Mouse (Mus musculus) heart, embryonic 13.5 days (tissue): Measurements from ENCODE around the gene Tekt1. TPM values are rescaled to one million over a fixed set of nuclear protein-coding genes. Genes with fewer than 3 reads are reported as not detected.

Experiments used
- ATAC-seq: fragments of 200-750 bp; cut with Nextera tagmentation; 2 replicates; pipeline ENCODE4 v1.8.0; 2017; ENCODE audit warnings: moderate TSS enrichment; ENCODE audit not compliant: insufficient number of reproducible peaks, low FRiP score, low TSS enrichment; ENCODE audit errors: extremely low read depth
- H3K27ac ChIP-seq: fragments of 300-500 bp; sonication (generic); replicated peaks from 2 replicates; pipeline ENCODE4 v1.5.1; 2015; ENCODE audit warnings: moderate library complexity, mild to moderate bottlenecking, inconsistent platforms
- H3K27me3 ChIP-seq: fragments of 300-500 bp; sonication (generic); replicated peaks from 2 replicates; pipeline ENCODE4 v1.6.1; 2015; ENCODE audit warnings: mild to moderate bottlenecking, inconsistent platforms
- H3K36me3 ChIP-seq: fragments of 300-500 bp; sonication (generic); 2 replicates; pipeline ENCODE4 v1.6.1; 2015; ENCODE audit warnings: mild to moderate bottlenecking, inconsistent platforms
- H3K4me1 ChIP-seq: fragments of 300-500 bp; sonication (generic); 2 replicates; pipeline ENCODE4 v1.6.1; 2015; ENCODE audit warnings: inconsistent platforms
- H3K4me2 ChIP-seq: fragments of 300-500 bp; sonication (generic); 2 replicates; pipeline ENCODE4 v1.6.1; 2015; ENCODE audit warnings: inconsistent platforms, mild to moderate bottlenecking, moderate library complexity
- H3K4me3 ChIP-seq: fragments of 300-500 bp; sonication (generic); 2 replicates; pipeline ENCODE4 v1.5.1; 2015; ENCODE audit warnings: moderate library complexity, mild to moderate bottlenecking, inconsistent platforms
- H3K9ac ChIP-seq: fragments of 300-500 bp; sonication (generic); 2 replicates; pipeline ENCODE4 v1.6.1; 2015; ENCODE audit warnings: inconsistent platforms, mild to moderate bottlenecking, moderate library complexity
- H3K9me3 ChIP-seq: fragments of 300-500 bp; sonication (generic); 2 replicates; pipeline ENCODE4 v1.6.1; 2016; ENCODE audit warnings: inconsistent platforms
- WGBS: fragments of 180-500 bp; shearing (Covaris S2); methylation state at CpG from one replicate; pipeline ENCODE4 v1.1.7; 2015; ENCODE audit warnings: mixed read lengths; 5-methylcytosine and 5-hydroxymethylcytosine counted together
- microRNA-seq: library from miRNA; unstranded; fragments of <30 nt; microRNA quantifications from one replicate; pipeline ENCODE4, GENCODE M21; 2016
- polyA plus RNA-seq: library from polyadenylated mRNA; unstranded; fragments of >200 nt; fragmentation: Nextera tagmentation; extraction: Ambion mirVana; gene quantifications from 2 replicates; pipeline ENCODE4 v1.2.1, GENCODE M21; 2015

Tekt1 gene
- polyA plus RNA-seq, 1 experiment from 2014 or later, result 0.47 TPM

GRCm38 (mm10) chr11:72308982-72309381 lies 53.3 kb downstream of the Tekt1 start:
- WGBS, result 12% methylated on average over 2 of the region's 2 CpGs
- no peak overlapping the region for H3K4me3 ChIP-seq
- ATAC-seq, result peak; percentile 5; the same call in 1 of the 2 replicates
- H3K9me3 ChIP-seq, result no peaks in the 10 kb centered on the region
- H3K4me1 ChIP-seq, result peaks cover 12% of the 10 kb centered on the region
- no peak overlapping the region for H3K9ac ChIP-seq
- no peak overlapping the region for H3K4me2 ChIP-seq
- H3K27ac ChIP-seq, result no peak overlapping the region
- H3K27me3 ChIP-seq, result peaks cover 16% of the 10 kb centered on the region
- no peaks in the 10 kb centered on the region for H3K36me3 ChIP-seq

- Histone ChIP-seq H3K4me1 (peaks cover 10% of the 10 kb centered on the region), H3K4me2 (no peak overlapping the region), H3K4me3 (no peak overlapping the region), H3K36me3 (no peaks in the 10 kb centered on the region), H3K27me3 (peaks cover under 1% of the 10 kb centered on the region), H3K9ac (no peak overlapping the region), H3K9me3 (no peaks in the 10 kb centered on the region), H3K27ac (no peak overlapping the region)
- WGBS, result 83% methylated on average over 5 of the region's 5 CpGs
- ATAC-seq, result no peak
Observed at GRCm38 (mm10) chr11:72307461-72307860, 54.8 kb downstream of the Tekt1 start.

GRCm38 (mm10) chr11:72302230-72302629 lies 60.0 kb downstream of the Tekt1 start:
- WGBS, result 59% methylated on average over 7 of the region's 7 CpGs
- Histone ChIP-seq H3K27me3 (no peaks in the 10 kb centered on the region), H3K9me3 (no peaks in the 10 kb centered on the region), H3K9ac (peak overlapping the region; percentile 57; the same call in 1 of the 2 replicates), H3K36me3 (no peaks in the 10 kb centered on the region), H3K4me3 (peak overlapping the region; percentile 38; the same call in 1 of the 2 replicates), H3K4me2 (peak overlapping the region; percentile 60), H3K27ac (peak overlapping the region; percentile 53), H3K4me1 (peaks cover 12% of the 10 kb centered on the region)
- no peak for ATAC-seq

DNA sequence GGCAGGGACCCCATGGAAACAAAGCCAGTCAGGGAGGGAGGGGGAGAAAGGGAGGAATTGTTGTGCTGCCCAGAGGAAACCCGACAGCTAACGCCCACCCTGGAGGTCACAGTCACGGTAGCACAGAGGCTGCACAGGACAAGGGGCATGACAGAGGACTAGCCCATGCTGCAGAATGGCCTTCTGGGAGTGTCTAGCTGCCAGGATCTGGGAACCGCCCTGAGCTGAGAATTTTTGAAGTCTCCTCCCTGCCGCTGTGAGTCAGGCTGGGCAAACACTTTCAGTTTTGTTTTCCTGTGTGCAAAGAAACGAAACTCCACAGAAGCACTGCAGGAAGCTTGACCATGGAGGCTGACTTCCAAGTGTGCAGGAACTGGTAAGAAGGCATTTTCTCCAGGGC lies 60.9 kb downstream of the Tekt1 start, which contains the start of gene Xaf1:
Xaf1 (plus strand) TSS at position 296 of the 400 bp plus-strand sequence.
- Histone ChIP-seq H3K27ac (peak within 1 kb of the TSS; percentile 53), H3K27me3 (no peaks in the 10 kb centered on the region), H3K9ac (peak within 1 kb of the TSS; percentile 57), H3K4me2 (peak within 1 kb of the TSS; percentile 60), H3K9me3 (no peaks in the 10 kb centered on the region), H3K36me3 (no peaks in the 10 kb centered on the region), H3K4me3 (peak within 1 kb of the TSS; percentile 38), H3K4me1 (peaks cover 12% of the 10 kb centered on the region)
- WGBS, result 16% methylated on average over 6 of the region's 6 CpGs
- no peak for ATAC-seq

Small RNA genes within 50 kb of the gene (microRNA-seq; reads per million reads assigned to microRNA genes)
- not detected for gene Mir6338

Other genes with a start within 250 kb of the Tekt1 start
- 0.10 and 0.12 TPM in 2 replicates for gene Pitpnm3, start 226.7 kb downstream of the Tekt1 start, polyA plus RNA-seq
- gene Gm43951, start 155.6 kb downstream of the Tekt1 start, polyA plus RNA-seq, result 0.16 and 0.17 TPM in 2 replicates
- gene 4933427D14Rik, start 155.0 kb downstream of the Tekt1 start, polyA plus RNA-seq, result 7.7 and 7.8 TPM in 2 replicates
- 137 and 155 TPM in 2 replicates for gene Txndc17, start 154.9 kb downstream of the Tekt1 start, polyA plus RNA-seq
- gene Med31, start 146.8 kb downstream of the Tekt1 start, polyA plus RNA-seq, result 28.3 and 31.7 TPM in 2 replicates
- 0.11 and 0.12 TPM in 2 replicates for gene Slc13a5, start 95.2 kb downstream of the Tekt1 start, polyA plus RNA-seq
- gene Xaf1, start 60.8 kb downstream of the Tekt1 start, polyA plus RNA-seq, result 5.7 and 6.8 TPM in 2 replicates
- not detected in 2 replicates for gene Fbxo39, start 48.0 kb downstream of the Tekt1 start, polyA plus RNA-seq
- gene Smtnl2, start 49.3 kb upstream of the Tekt1 start, polyA plus RNA-seq, result 145 and 160 TPM in 2 replicates
- gene Ggt6, start 73.1 kb upstream of the Tekt1 start, polyA plus RNA-seq, result not detected in 2 replicates
- gene Mybbp1a, start 78.9 kb upstream of the Tekt1 start, polyA plus RNA-seq, result 82.3 and 88.2 TPM in 2 replicates
- gene Spns2, start 127.5 kb upstream of the Tekt1 start, polyA plus RNA-seq, result 1.9 and 2.4 TPM in 2 replicates
- 0.10 and 0.13 TPM in 2 replicates for gene Spns3, start 188.1 kb upstream of the Tekt1 start, polyA plus RNA-seq
- 57.3 and 57.7 TPM in 2 replicates for gene Ube2g1, start 244.8 kb upstream of the Tekt1 start, polyA plus RNA-seq